Mouse (Mus musculus) layer of hippocampus, postnatal 10 days (tissue): Measurements from ENCODE around the gene Zbtb40. TPM values are rescaled to one million over a fixed set of nuclear protein-coding genes. Genes with fewer than 3 reads are reported as not detected.

Source experiments
- DNase-seq, 2 experiments: peaks; one replicate each; pipeline ENCODE4 v3.0.0; 2021; ENCODE audit warnings: low spot score in 2 of 2
- long read RNA-seq: library from polyadenylated mRNA; stranded (forward); transcript quantifications from one replicate; pipeline ENCODE4 v2.0.0, GENCODE M21; 2023
- total RNA-seq, 2 experiments: library from RNA; stranded (reverse); gene quantifications; 2 replicates each; pipeline ENCODE4 v1.2.3; 2021

Zbtb40 gene
- total RNA-seq: 1 to 10 TPM; 6.6 to 7.7 TPM
- long read RNA-seq, partial matches to known transcripts: 1 of 1 reads
- long read RNA-seq, other reads (novel, unspliced or antisense): 0 of 1 reads

GRCm38 (mm10) chr4:137048550-137049032 lies at the start of gene Zbtb40:
Zbtb40 (minus strand) TSS chr4:137048801.
- peak; percentile 95 for DNase-seq

GRCm38 (mm10) chr4:137097984-137098327 lies 49.4 kb upstream of the Zbtb40 start:
- no peak for DNase-seq

GRCm38 (mm10) chr4:137097246-137097983 lies 48.8 kb upstream of the Zbtb40 start:
- no peak for DNase-seq

- DNase-seq: no peak
Observed at GRCm38 (mm10) chr4:137096353-137096752, 47.8 kb upstream of the Zbtb40 start.

GRCm38 (mm10) chr4:137085083-137085810 lies 36.6 kb upstream of the Zbtb40 start:
- DNase-seq: peak in 1 of 2 experiments; percentile 40

GRCm38 (mm10) chr4:137082866-137083265 lies 34.3 kb upstream of the Zbtb40 start:
- no peak for DNase-seq

- no peak for DNase-seq
Observed at GRCm38 (mm10) chr4:137081401-137081800, 32.8 kb upstream of the Zbtb40 start.

- DNase-seq: no peak
Observed at GRCm38 (mm10) chr4:137077216-137077615, 28.6 kb upstream of the Zbtb40 start.

- DNase-seq: no peak
Observed at GRCm38 (mm10) chr4:137071204-137071603, 22.6 kb upstream of the Zbtb40 start.

- no peak for DNase-seq
Observed at GRCm38 (mm10) chr4:137068491-137068890, 19.9 kb upstream of the Zbtb40 start.

- DNase-seq: no peak
Observed at GRCm38 (mm10) chr4:137065846-137066245, 17.2 kb upstream of the Zbtb40 start.

- DNase-seq: no peak
Observed at GRCm38 (mm10) chr4:137054932-137055331, 6.3 kb upstream of the Zbtb40 start.

- DNase-seq: no peak
Observed at GRCm38 (mm10) chr4:137053810-137054209, 5.2 kb upstream of the Zbtb40 start.

GRCm38 (mm10) chr4:137047840-137048549 lies 606 bp downstream of the Zbtb40 start:
- DNase-seq: no peak

GRCm38 (mm10) chr4:137046110-137046509 lies 2.5 kb downstream of the Zbtb40 start:
- no peak for DNase-seq

- peak; percentile 24 to 33 for DNase-seq
Observed at GRCm38 (mm10) chr4:137044516-137044915, 4.1 kb downstream of the Zbtb40 start.

GRCm38 (mm10) chr4:137043799-137044198 lies 4.8 kb downstream of the Zbtb40 start:
- peak; percentile 43 to 49 for DNase-seq

- no peak for DNase-seq
Observed at GRCm38 (mm10) chr4:137042039-137042438, 6.6 kb downstream of the Zbtb40 start.

GRCm38 (mm10) chr4:137041161-137041621 lies 7.4 kb downstream of the Zbtb40 start:
- DNase-seq: no peak

- no peak for DNase-seq
Observed at GRCm38 (mm10) chr4:137039441-137039840, 9.2 kb downstream of the Zbtb40 start.

- DNase-seq: no peak
Observed at GRCm38 (mm10) chr4:137038501-137038900, 10.1 kb downstream of the Zbtb40 start.

- no peak for DNase-seq
Observed at GRCm38 (mm10) chr4:137038096-137038495, 10.5 kb downstream of the Zbtb40 start.
